Mouse (Mus musculus) spleen, postnatal 36 days (tissue): ENCODE data around the gene Sv2c.

Experiments used
- DNase-seq, 2 experiments: peaks; one replicate each; pipeline ENCODE4 v3.0.0; 2022; ENCODE audit warnings: low spot score in 2 of 2, mixed read lengths in 1 of 2

Gene Sv2c

DNA sequence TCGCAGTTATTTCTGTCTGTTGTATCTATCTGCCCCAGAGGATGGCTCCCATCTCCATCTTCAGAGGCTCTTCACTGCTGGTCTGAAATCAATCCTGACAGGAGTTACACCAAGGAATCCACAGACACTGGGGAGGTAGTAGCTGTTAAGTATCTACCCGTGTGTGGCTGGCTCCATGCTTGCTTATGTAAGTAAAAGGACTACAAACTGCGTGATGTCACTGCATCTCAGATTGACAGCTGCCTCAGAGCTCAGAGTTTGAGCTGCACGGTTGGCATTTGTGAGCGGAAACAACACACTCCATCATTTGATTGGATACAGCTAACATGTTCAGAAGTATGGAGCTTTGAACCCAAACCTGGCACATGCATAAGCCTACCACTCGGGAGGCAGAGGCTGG is 187.8 kb downstream of the Sv2c start:
- DNase-seq = no peak

DNA sequence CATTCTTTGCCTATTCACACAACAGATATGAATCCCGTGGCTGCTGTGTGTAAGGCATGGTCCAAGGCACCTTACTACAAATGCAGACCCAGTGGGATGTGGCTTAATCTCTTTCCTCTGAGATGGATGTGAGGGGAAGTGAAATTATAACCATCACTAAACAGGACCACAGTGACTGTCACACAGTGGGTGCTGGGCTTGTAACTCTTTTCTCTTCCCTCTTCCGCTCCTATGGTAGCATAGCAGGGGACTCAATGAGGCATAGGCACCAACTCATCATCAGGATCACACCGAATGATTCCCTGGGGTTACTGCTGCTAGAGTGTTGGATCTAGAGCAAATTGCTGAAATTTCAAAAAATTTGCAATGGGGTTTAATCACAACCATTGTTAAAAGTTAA is 188.5 kb downstream of the Sv2c start:
- no peak for DNase-seq

DNA sequence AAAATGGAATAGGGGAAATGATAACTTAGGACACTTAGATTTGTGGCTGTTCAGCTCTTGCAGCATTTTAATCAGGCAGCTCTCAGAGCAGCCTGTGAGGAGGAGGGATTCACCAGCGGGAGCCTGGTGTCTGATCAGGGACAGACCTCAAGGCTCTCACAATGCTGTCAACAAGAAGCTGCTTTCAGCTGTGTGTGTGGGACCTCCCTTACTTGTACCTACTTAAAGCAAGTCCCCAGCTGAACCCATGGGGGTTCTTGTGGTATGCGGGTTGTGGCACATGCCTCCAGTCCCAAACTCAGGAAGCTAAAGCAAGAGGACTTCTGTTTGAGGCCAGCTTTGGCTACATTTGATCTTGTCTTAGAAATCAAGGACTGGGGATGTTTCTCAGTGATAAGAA is 189.8 kb downstream of the Sv2c start:
- no peak for DNase-seq

DNA sequence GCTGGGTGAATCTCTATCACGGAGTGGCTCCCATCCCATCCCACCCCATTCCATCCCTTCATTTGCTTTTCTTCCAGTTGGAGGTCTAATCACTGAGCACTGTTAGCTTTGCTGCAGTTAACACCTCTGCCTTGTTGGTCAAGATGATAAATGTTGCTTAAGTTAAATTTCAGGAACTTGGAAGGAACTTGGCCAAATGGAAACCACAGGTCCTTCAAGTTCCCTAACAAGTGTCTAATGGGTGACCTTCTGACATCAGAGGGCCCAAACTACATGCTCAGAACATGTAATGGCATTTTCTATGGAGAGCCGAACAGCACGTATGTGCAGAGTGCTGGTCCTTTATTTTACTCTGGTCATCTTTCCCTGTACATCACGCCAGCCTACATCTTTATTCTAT is 190.5 kb downstream of the Sv2c start:
- no peak for DNase-seq

DNA sequence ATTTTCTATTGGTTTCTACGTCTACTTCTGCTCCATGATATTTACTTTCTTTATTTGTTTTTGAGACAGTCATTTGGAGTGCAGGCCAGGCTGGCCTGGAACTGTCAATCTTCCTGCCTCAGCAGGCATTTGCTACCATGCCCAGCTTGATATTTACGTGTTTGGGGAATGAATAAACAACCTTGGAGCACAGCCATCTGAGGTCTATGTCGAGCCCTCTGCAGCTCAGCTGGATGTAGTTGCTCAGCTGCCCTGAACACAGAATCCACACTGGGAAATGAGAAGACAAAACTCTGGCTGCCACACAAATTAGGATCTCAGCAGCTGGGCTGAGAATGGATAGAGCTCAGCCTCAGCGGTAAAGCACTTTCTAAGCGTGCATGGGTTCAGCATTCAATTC is 191.6 kb downstream of the Sv2c start:
- DNase-seq = no peak

DNA sequence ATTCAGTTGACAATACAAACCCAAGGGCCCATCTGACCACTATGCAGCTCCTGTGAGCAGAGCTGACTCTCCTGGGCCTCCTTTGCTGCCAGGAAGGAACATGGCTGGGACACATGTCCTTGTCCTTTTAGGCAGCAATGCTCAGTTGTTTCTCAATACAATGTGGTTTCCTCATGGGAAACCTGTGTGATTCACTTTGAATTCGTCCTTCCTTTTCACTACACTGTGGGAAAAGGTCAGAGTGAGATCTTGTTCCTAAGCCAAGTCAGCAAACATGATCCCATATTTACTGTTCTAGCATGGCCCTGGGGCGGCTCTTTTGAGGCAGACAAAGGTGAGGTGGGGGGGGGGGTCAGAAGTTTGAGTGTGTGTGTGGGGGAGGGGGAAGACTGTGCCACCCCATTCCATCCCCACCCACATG is 208.2 kb downstream of the Sv2c start:
- DNase-seq = no peak

DNA sequence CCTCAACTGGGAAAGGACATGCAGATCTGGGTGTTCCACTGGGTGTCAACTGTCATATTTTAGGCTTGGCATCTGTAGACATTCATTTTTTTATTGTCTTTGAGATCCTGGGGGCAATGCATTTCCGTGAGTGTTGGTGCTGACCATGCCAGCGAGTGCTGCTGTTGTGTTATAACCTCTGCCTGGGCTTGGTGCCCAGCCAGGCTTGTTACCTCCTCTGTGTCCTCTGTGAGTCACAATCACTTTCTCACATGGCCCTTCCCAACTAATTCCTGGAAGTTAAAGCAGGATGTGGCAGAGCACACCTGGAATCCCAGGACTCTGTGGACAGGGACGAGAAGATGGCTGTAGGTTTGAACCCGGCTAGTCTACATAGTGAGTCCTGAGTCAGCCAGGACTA is 209.8 kb downstream of the Sv2c start:
- no peak for DNase-seq

DNA sequence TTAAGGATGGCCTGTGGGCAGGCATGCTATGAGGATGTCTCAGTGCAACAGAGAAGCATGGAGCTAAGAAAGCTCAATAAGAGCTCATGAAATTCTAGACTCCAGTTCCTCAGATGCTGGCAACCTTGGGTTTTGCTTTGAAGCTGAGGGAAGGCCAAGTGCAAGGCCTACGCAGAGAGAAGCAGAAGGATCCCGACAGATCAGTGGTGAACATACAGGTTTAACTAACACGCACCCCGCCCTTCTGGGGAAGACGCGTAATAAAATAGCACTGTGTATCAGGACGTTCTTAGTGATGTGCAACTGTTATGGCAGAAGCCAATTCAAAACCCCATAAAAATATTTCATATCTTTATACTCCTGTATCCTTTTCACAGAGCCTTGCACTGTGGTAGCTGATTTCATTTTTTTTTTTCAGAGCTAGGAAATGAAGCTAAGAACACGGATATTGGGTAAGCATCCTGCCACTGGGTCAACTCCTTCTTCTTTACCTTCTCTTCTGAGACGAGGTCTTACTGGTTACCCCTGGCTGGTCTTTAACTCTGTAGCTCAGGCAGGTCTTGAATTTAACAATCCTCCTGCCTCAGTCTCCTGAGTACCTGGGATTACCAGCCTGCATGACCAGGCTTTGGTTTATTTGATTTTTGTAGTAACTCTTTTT is 213.6 kb downstream of the Sv2c start:
- no peak for DNase-seq

DNA sequence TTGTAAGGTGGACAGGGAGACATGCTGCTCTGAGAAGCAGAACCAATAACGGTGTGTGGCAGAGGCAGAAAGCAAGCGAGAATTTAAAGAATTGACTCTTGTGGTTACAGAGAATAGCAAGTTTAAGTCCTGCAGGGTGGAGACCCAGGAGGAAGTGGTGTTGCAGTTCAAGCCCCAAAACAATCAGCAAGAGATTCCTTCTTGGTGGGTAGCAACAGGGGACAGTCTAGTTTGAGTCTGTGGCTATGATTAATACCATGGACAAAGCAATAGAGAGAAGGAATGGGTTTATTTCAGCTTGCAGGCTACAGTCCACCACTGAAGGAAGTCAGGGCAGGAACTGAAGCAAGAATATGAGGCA is 219.4 kb downstream of the Sv2c start:
- DNase-seq = no peak

DNA sequence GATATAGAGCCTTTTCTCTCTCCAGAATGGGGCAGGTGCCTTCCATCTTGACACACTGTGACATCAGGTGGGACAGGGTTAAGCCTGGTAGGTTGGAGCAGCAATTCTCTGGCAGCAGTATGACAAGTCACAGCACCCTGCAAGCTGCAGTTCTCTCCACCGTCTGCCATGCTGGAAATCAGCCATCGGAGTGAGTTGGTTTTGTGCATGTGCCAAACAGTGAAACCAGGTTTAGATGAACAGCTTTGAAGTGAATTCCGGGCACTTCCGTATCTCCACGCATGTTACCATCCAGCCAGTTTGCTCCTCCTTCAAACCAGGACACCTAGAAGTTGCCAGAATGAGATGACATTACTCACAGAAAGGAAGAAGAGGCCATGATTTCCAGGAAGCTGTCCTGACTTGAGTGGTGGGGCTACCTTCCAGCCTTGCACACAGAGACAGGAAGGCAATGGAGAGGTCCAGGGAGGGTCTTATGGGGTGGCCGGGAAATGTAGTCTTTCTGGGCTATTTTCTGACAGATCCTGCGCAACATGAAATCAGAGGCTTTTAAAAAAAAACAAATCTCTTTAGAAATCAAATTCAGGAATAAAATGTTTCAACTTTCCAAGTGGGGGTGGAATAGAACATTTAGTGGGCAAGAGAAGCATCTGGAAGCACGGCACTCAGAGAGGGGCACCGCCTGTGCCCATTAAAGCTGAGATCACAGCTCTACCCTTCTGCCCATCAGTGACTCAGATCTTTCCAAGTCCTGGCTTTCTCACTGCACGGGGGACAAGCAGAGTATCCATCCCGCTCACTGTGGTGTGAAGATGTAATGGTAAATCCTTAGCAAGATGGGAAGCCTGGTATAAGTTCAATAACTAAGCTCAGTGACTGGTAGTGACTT is 220.0 kb downstream of the Sv2c start:
- no peak for DNase-seq

DNA sequence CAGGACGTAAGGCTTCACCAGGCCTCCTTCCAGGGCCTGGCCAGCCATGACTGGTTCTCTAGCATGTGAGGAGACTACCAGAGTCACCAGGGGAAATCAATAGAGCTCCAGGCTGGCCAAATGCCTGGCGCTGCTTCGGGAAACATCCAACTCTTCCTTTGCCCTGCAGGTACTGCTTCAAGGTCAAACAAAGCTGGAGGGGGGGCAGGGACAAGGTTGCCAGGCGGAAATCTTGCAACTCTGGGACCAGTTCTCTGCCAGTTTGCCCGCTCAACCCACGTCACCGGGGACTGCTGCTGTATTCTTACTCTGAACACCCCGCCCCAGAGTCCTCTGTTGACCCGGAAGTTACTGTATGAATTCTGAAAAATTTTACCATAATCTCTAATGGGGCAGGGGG is 222.1 kb downstream of the Sv2c start:
- no peak for DNase-seq

DNA sequence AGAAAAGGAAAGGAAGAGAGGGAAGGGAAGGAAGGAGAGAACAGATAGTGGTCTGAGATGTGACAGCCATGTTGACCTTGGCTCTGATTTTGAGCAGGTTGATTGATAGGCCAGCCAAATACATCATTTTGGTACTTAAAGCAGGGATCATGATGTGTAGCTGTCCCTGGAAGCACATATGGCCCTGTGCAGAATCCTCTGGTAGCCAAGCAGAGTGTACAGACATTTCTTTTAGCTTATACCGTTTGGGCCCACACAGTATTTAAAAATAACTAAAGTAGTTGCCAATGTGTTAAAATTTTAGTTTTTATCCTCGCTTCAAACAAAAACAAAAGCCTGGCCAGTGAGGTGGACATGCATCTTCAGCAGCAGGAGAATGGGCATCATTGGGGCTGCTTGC is 223.1 kb downstream of the Sv2c start:
- DNase-seq = no peak
